Mouse (Mus musculus) adrenal gland, postnatal 14 days (tissue): Measurements from ENCODE around the gene Ngrn. TPM values are rescaled to one million over a fixed set of nuclear protein-coding genes. Genes with fewer than 3 reads are reported as not detected.

ENCODE experiments used
- DNase-seq: peaks from one replicate; pipeline ENCODE4 v3.0.0; 2021; ENCODE audit warnings: mixed read lengths
- total RNA-seq: library from RNA; stranded (reverse); gene quantifications from 2 replicates; pipeline ENCODE4 v1.2.3, GENCODE M21; 2021

Gene Ngrn
- total RNA-seq, 1 experiment from 2014 or later: 38.5 TPM

- peak; percentile 27 for DNase-seq
These were observed 466 bp downstream of the Ngrn start for GRCm38 (mm10) chr7:80261372-80261990.

DNA sequence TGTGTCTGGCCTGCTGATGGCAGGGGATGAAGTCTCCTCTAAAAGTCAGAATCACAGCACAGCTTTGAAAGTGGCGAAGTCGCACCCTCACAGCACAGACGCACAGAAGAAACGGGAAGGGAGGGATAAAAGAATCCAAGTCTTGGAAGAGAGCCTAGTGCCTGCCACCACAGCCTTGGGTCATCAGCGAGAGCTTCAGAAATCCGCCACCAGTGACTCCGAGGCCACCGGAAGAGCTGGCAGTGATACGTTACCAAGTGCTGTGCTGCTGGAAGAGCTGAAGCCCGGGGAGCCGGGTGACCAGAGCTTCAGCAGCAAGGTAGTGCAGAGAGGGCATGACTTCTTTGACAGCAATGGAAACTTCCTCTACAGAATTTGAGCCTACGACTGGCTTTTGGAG, 3.6 kb downstream of the Ngrn start:
- peak; percentile 69 for DNase-seq

GRCm38 (mm10) chr7:80267764-80268163, 6.7 kb downstream of the Ngrn start:
- DNase-seq: no peak

GRCm38 (mm10) chr7:80268897-80269750, 8.1 kb downstream of the Ngrn start, which contains the start of gene Vps33b:
Vps33b (plus strand) TSS chr7:80269649.
- peak; percentile 98 for DNase-seq

DNA sequence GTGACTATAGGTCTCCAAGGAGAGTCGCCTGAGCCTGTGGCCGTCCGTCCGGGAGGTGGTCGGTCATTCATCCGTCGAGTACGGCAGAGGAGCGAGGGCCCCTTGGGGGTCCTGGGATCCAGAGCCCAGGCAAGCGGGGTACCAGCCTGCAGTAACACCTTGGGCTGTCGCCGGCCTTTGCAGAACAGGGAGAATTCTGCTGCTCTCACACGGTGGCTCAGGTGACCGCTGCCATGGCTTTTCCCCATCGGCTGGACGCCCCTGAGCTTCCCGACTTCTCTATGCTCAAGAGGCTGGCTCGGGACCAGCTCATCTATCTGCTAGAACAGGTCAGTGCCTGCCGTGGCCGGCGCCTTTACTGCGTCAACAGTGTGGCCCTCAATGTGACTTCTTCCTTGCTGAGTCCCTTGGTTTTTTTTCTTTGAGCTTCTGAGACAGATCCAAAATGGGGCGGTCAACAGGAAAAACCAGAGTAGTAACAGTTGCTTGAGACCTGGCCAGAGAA, 8.8 kb downstream of the Ngrn start:
- peak; percentile 73 for DNase-seq

- peak; percentile 23 for DNase-seq
These were observed 12.4 kb downstream of the Ngrn start for GRCm38 (mm10) chr7:80273456-80273855.

DNA sequence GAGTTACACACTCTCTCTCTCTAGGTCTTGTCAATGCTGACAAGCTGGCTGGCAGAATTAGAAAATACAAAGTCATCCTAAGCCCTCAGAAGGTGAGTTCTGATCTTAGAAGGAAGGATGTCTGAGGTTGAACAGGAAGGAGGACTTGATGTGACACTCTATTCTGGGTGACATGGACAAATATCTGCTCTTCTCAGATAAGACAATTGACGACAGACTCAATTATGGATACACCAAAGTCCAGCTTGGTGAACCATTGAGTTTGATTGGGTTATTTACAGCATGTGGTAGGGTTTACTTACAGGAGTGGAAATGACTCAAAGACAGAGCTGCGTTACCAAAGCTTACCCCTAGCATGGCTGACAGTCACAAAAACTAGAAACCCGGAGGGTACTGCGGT, 15.4 kb downstream of the Ngrn start:
- DNase-seq: no peak

GRCm38 (mm10) chr7:80280032-80280431, 19.0 kb downstream of the Ngrn start:
- DNase-seq: no peak

DNA sequence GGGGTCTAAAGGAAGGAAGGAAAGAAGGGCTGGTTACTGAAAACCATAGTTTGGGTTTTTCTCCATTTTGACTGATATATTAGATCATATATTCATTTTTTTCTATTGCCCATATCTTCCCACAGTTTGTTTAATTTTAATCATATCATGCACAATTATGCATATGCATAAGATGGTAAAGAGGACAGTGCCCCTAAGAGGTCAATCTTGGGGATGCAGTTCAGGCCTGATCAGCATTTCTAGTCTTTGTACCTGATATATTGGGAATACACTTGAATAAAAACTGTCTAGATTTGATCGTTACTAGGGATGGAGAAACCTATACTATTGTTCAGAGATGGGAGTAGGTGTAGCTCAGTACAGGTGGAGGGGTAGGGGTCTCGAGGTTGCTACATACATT, 20.0 kb downstream of the Ngrn start:
- no peak for DNase-seq

DNA sequence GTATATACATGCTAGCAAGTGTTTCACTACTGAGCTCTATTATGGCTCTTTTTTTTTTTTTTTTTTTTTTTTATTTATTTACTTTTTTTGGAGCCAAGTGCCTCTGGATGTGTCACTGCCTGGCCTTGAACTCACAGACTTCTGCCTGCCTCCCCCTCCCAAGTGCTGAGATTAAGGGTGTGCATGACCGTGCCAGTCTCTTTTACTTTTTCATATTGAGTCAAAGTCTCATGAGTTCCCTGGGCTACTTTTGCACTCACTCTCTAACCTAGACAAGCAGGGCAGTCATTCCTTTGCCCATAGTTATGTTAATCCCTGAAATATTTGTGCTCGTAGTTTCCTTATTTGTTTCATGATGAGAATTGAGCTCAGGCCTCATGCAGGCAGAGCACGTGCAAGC, 20.6 kb downstream of the Ngrn start:
- DNase-seq: peak; percentile 52

DNA sequence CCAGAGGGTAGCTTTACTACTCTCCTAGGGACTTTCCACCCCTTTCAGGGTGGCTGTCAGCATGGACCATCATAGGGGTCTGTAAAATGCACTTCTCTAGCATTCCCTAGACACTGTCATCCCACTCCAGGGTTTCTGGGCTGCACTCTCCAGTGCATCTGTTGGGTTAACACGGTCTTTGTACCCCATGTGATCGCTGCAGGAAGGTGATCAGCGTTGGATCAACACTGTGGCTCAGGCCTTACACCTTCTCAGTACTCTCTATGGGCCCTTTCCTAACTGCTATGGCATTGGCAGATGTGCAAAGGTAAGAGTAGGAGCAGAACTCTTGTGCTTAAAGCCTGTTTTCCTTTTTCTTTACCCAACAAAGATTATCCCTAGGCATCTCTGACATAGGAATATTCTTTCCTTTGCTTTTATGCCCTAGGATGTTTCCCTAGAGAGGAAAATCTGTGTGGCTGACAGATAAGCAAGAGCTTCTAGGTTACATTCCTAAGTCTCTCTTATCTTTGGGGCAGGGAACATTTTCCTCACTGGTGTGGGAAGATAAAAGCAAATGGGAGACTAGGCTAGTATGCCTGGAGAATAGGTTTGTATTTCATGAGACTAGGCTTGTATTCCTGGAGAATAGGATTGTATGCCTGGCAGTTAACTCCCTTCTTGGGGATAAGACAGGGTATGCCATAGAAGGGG, 22.4 kb downstream of the Ngrn start:
- no peak for DNase-seq

DNA sequence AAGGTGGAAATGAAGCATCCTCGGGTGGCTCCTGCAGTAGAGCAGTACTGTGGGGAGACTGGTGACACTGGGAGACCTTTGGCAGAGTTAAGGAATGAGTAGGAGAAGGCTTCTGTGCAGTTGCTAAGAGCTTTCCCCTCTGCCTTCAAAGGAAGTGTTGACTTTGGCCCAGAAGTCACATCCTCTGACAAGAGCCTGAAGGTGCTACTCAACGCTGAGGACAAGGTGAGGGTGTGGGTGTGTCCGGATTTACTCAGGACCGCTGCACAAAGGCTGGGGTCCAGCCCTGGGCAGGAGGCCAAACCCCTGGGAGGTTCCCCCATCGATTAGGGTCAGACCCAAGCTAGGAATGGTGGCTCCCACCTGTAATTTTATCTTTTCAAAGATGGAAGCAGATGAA, 23.4 kb downstream of the Ngrn start:
- DNase-seq: no peak

- DNase-seq: no peak
These were observed 24.7 kb downstream of the Ngrn start for GRCm38 (mm10) chr7:80285725-80286124.

DNA sequence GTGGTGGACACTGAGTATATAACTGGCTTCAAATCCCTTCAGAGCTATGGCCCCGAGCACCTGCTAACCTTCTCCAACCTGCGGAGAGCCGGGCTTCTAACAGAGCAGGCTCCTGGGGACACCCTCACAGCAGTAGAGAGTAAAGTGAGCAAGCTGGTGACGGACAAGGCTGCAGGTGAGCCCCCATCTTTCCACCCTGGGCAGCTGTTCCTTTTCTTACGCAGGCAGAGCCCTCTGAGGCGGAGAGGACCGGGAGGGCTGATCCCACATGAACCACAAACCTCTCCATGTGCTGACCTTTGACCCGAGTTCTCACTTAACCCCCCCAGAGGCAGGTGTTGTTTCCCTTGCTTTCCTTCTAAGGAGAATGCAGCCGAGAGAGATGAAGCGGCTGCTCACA, 26.7 kb downstream of the Ngrn start:
- no peak for DNase-seq

GRCm38 (mm10) chr7:80294062-80294763, 33.2 kb downstream of the Ngrn start, which contains the start of gene Prc1:
Prc1 (plus strand) TSS chr7:80294450.
- DNase-seq: peak; percentile 99

DNA sequence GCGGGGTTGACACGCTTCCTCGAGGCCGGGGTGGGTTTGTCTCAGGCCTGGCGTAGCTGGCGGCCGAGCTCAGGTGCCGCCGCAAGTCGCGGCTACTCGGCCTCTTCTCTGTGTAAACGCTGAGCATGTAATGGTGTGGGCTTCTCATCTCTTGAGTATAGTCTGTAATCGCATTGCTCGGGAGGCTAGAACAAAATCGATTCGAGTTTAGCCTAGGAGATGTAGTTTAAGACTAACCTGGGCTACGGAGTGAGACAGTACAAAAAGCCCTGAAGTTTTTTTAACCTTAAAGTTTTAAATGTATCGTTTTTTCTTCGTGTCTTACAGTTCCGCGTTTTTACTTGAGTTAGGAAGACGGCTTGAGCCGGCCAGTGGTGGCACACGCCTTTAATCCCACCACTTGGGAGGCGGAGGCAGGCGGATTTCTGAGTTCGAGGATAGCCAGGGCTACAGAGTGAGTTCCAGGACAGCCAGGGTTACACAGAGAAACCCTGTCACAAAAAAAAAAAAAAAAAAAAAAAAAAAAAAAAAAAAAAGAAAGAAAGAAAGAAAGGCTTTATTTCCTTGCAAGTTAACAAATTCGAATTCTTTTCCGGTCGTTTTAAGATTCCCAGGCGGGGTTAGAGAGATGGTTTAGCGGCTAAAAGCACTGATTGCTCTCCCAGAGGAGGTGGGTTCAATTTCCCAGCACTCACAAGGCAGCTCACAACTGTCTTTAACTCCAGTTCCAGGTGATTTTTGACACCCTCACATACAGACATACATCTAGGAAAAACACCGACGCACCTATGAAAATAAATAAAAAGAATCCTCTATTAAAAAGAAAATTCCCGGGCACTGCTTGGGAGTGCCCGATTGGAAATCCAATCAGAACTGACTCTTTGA, 34.0 kb downstream of the Ngrn start:
- no peak for DNase-seq

DNA sequence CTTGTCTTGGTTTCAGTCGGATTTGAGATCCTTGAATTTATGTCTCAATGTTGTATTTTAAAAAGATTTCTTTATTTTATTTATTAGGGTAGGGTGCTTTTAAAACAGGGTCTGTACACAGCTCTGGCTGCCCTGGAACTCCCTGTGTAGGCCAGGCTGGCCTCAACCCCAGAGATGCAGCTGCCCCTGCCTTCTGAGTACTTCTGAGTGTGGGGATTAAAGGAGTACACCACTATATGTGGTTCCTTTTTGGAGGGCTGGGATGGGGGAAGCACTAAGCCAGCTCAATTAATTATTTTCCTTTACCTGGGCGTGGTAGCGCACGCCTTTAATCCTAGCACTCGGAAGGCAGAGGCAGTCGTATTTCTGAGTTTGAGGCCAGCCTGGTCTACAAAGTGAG, 35.4 kb downstream of the Ngrn start:
- no peak for DNase-seq

GRCm38 (mm10) chr7:80297041-80297440, 36.0 kb downstream of the Ngrn start:
- DNase-seq: no peak

DNA sequence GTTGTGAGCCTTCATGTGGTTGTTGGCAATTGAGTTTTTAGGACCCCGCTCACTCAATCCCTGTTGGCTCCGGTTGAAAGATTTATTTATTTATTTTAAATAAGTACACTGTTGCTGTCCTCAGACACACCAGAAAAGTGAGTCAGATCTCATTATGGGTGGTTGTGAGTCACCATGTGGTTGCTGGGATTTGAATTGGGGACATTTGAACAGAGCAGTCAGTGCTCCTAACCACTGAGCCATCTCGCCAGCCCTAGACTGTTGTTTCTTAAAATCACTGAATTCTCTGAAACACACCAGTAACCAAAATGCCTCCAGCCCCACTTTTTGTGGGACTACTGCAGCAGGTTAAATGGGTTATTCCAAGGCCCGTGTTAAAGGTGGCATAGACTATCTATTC, 37.7 kb downstream of the Ngrn start:
- DNase-seq: no peak

DNA sequence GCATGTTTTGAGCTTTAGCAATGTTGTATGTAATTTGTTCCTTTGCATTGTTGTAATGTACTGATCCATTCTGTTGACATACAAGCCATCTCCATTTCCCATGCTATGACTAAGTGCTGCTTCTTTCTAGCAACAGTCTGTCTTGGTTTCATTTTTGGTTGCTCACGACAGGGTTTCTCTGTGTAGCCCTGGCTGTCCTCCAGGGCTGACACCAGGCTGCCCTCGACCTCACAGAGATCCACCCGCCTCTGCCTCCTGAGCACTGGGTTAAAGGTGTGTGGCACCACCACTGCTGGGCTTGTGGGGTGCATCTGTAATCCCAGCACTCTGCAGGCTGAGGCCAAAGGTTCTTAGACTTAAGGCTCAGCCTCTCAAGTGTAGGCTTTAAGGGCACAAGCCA, 38.6 kb downstream of the Ngrn start:
- DNase-seq: no peak

DNA sequence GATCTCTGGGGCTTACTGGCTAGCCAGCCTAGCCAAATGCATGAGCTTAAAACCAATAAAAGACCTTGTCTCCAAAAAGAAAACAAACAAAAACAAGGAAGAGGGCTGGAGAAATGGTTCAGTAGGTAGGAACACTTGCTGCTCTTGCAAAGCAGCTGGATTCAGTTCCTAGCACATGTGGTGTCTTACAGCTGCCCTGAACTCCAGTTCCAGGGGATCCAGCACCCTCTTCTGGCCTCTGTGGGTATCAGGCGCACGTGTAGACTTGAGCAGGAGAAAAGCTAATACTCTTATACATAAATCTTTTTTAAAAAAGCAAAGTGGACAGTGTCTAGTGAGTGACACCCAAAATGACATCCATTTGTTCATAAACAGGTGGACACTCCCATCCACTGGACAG, 40.5 kb downstream of the Ngrn start:
- DNase-seq: no peak
